ENCODE assay signal across 18 mouse cellular contexts in the genomic region with DNA sequence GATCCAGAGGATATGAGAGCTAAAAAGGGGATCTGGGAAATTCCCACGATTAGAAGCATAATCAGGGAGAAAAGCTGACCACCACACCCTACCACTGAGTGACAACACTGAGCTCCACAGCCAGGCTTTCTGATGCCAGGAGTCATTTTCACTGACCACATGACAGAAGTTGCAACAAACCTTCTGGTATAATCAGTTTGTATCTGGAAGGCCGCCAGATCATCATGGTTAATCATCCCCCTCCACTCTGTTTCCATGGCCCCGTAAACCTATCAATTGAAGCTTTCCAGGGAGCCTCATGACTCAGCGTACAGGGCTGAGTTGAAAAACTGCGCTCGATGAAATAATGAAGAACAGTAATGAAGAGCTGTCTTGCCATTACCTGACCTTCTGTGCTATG.
DNase-seq lines count a peak whose midpoint lies in the region; ATAC-seq and TF ChIP-seq lines count a peak whose summit lies in the region.
"Had no signal": no experiment of that assay in that cellular context is flagged by ENCODE, and none has a peak within 500 bp of the region (broad histone marks: within the 10 kb centered on the region; RNA-seq: fewer than 3 reads in every experiment).

No protein-coding gene starts in this region.

- H3K4me3 ChIP-seq in midbrain, postnatal 0 days (ENCODE audit: low read depth, low read length) = no peak overlapping the region
- no peak overlapping the region for H3K4me3 ChIP-seq in midbrain, embryonic 13.5 days (replicated peaks)
- H3K4me3 ChIP-seq: heart, adult 2 months; heart, embryonic 15.5 days; hindbrain, embryonic 10.5 days; midbrain, embryonic 12.5 days; myocyte had no signal

- H3K9ac ChIP-seq in midbrain, postnatal 0 days (replicated peaks; ENCODE audit: low read length, poor library complexity, severe bottlenecking) = no peak overlapping the region
- H3K9ac ChIP-seq in midbrain, embryonic 13.5 days (replicated peaks) = no peak overlapping the region
- H3K9ac ChIP-seq: heart, embryonic 15.5 days; midbrain, embryonic 12.5 days had no signal

- ATAC-seq in midbrain, postnatal 0 days (ENCODE audit: low FRiP score) = no peak
- no peak for ATAC-seq in midbrain, embryonic 13.5 days

- H3K4me1 ChIP-seq in midbrain, postnatal 0 days (ENCODE audit: insufficient read depth, low read length) = no peaks in the 10 kb centered on the region
- H3K4me1 ChIP-seq in midbrain, embryonic 13.5 days (replicated peaks) = no peaks in the 10 kb centered on the region
- H3K4me1 ChIP-seq: heart, embryonic 15.5 days; hindbrain, embryonic 10.5 days; midbrain, embryonic 12.5 days had no signal

- no peak overlapping the region for H3K4me2 ChIP-seq in midbrain, postnatal 0 days (ENCODE audit: low read depth, low read length, poor library complexity, severe bottlenecking)
- no peak overlapping the region for H3K4me2 ChIP-seq in midbrain, embryonic 13.5 days (replicated peaks)
- H3K4me2 ChIP-seq: heart, embryonic 15.5 days; midbrain, embryonic 12.5 days had no signal

- intact Hi-C loops in heart, postnatal 36 days (cut with DNase I) = no loop called here

- H3K36me3 ChIP-seq in midbrain, postnatal 0 days (ENCODE audit: insufficient read depth, low read length) = no peaks in the 10 kb centered on the region
- H3K36me3 ChIP-seq in midbrain, embryonic 13.5 days = no peaks in the 10 kb centered on the region
- H3K36me3 ChIP-seq: heart, embryonic 15.5 days; hindbrain, embryonic 10.5 days; midbrain, embryonic 12.5 days had no signal

- H3K27me3 ChIP-seq in midbrain, postnatal 0 days (ENCODE audit: insufficient read depth, low read length) = no peaks in the 10 kb centered on the region
- no peaks in the 10 kb centered on the region for H3K27me3 ChIP-seq in midbrain, embryonic 13.5 days
- H3K27me3 ChIP-seq: heart, embryonic 15.5 days; midbrain, embryonic 12.5 days had no signal

- DNase-seq in heart, adult 11 months = peak; percentile 35
- no peak for DNase-seq in heart, postnatal 36 days
- peak; percentile 26 for DNase-seq in midbrain, postnatal 0 days (ENCODE audit: low spot score)
- peak; percentile 40 to 42 for DNase-seq in adrenal gland, postnatal 36 days
- DNase-seq in retina, embryonic 14.5 days (ENCODE audit: low spot score) = no peak
- DNase-seq in urinary bladder, postnatal 10 days (ENCODE audit: low spot score) = no peak
- DNase-seq: cerebellum, postnatal 36 days; heart, adult 2 months; liver; lung, adult 2 months; lung, postnatal 4 days; retina, postnatal 1 day; thymus, postnatal 25 days had no signal

- 67% methylated on average over 6 of the region's 6 CpGs for WGBS in midbrain, postnatal 0 days
- 69% methylated on average over 6 of the region's 6 CpGs for WGBS in midbrain, embryonic 13.5 days

- H3K9me3 ChIP-seq in midbrain, postnatal 0 days (ENCODE audit: low read length) = no peaks in the 10 kb centered on the region
- H3K9me3 ChIP-seq in midbrain, embryonic 13.5 days = no peaks in the 10 kb centered on the region
- H3K9me3 ChIP-seq: heart, embryonic 15.5 days; midbrain, embryonic 12.5 days had no signal

- no peak overlapping the region for H3K27ac ChIP-seq in midbrain, postnatal 0 days (ENCODE audit: low read depth, low read length)
- H3K27ac ChIP-seq in midbrain, embryonic 13.5 days = no peak overlapping the region
- H3K27ac ChIP-seq: heart, adult 2 months; heart, embryonic 15.5 days; hindbrain, embryonic 10.5 days; midbrain, embryonic 12.5 days had no signal

- TF ChIP-seq CTCF in midbrain, postnatal 0 days (IDR thresholded peaks at IDR 0.05) = no peak

Comparison
In these comparisons a context has a peak if more than half of its experiments do, and no peak if none do; other contexts are left out.
1. DNase-seq: peak in heart, adult 11 months (single experiment), midbrain, postnatal 0 days (single experiment) and adrenal gland, postnatal 36 days (2 of 2); none in heart, postnatal 36 days (0 of 2), retina, embryonic 14.5 days (single experiment) and urinary bladder, postnatal 10 days (single experiment).